Mouse (Mus musculus): Measurements from ENCODE around the gene Mia. TPM values are rescaled to one million over a fixed set of nuclear protein-coding genes. Genes with fewer than 3 reads are reported as not detected.

The Mia gene
- polyA plus RNA-seq, 1 experiment from 2014 or later, result 12.3 TPM

GRCm38 (mm10) chr7:27203730-27204449 is 22.9 kb upstream of the Mia start:
- Histone ChIP-seq H3K9ac (no peak overlapping the region), H3K27me3 (replicated peaks) (no peaks in the 10 kb centered on the region), H3K4me1 (no peaks in the 10 kb centered on the region), H3K27ac (no peak overlapping the region), H3K9me3 (no peaks in the 10 kb centered on the region), H3K36me3 (peaks cover 22% of the 10 kb centered on the region; the same call in 1 of the 2 replicates), H3K4me2 (no peak overlapping the region), H3K4me3 (replicated peaks) (no peak overlapping the region)
- 94% methylated on average over 8 of the region's 8 CpGs for WGBS
- no peak; the same call in 1 of the 2 replicates for ATAC-seq (ENCODE audit: insufficient read depth, low FRiP score, low read depth)

DNA sequence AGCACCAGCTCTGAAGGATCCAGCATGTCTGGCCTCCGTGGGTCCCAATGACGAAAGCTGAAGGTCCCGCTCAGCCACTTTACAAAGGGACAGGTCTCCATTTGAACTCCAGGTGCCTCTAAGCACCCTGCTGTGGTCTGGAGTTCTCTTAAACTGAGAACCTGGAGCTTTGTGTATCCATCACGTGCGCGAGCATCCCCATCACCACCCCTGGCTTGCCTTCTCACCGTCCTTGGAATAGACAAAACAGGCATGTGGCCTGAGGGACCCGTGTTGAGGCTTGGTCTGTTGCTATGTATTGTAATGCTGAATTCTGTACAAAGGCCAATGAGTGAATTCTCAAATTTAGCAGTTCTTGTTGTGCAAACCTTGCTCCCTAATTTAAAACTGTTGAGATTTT is 17.8 kb upstream of the Mia start:
- Histone ChIP-seq H3K27me3 (replicated peaks) (no peaks in the 10 kb centered on the region), H3K4me3 (replicated peaks) (no peak overlapping the region), H3K4me1 (peaks cover 12% of the 10 kb centered on the region; the same call in 1 of the 2 replicates), H3K36me3 (peaks cover 19% of the 10 kb centered on the region; the same call in 1 of the 2 replicates), H3K9ac (no peak overlapping the region), H3K4me2 (no peak overlapping the region), H3K9me3 (no peaks in the 10 kb centered on the region), H3K27ac (no peak overlapping the region)
- ATAC-seq (ENCODE audit: insufficient read depth, low FRiP score, low read depth), result no peak
- WGBS, result 91% methylated on average over 8 of the region's 8 CpGs

- peaks cover 23% of the 10 kb centered on the region; the same call in 1 of the 2 replicates for H3K36me3 ChIP-seq
- no peak overlapping the region for H3K4me2 ChIP-seq
- no peak overlapping the region for H3K9ac ChIP-seq
- no peaks in the 10 kb centered on the region for H3K9me3 ChIP-seq
- H3K4me3 ChIP-seq (replicated peaks), result no peak overlapping the region
- H3K27ac ChIP-seq, result no peak overlapping the region
- no peak for ATAC-seq (ENCODE audit: insufficient read depth, low FRiP score, low read depth)
- H3K27me3 ChIP-seq (replicated peaks), result no peaks in the 10 kb centered on the region
- H3K4me1 ChIP-seq, result peaks cover 17% of the 10 kb centered on the region
Observed at GRCm38 (mm10) chr7:27198355-27198754, 17.4 kb upstream of the Mia start.

- no peaks in the 10 kb centered on the region for H3K27me3 ChIP-seq (replicated peaks)
- H3K9ac ChIP-seq, result no peak overlapping the region
- H3K4me3 ChIP-seq (replicated peaks), result no peak overlapping the region
- H3K4me1 ChIP-seq, result peaks cover 18% of the 10 kb centered on the region
- peaks cover 27% of the 10 kb centered on the region; the same call in 1 of the 2 replicates for H3K36me3 ChIP-seq
- 89% methylated on average over 8 of the region's 8 CpGs for WGBS
- no peaks in the 10 kb centered on the region for H3K9me3 ChIP-seq
- no peak overlapping the region; the same call in 1 of the 2 replicates for H3K27ac ChIP-seq
- no peak for ATAC-seq (ENCODE audit: insufficient read depth, low FRiP score, low read depth)
- H3K4me2 ChIP-seq, result no peak overlapping the region
Observed at GRCm38 (mm10) chr7:27197634-27198033, 16.7 kb upstream of the Mia start.

DNA sequence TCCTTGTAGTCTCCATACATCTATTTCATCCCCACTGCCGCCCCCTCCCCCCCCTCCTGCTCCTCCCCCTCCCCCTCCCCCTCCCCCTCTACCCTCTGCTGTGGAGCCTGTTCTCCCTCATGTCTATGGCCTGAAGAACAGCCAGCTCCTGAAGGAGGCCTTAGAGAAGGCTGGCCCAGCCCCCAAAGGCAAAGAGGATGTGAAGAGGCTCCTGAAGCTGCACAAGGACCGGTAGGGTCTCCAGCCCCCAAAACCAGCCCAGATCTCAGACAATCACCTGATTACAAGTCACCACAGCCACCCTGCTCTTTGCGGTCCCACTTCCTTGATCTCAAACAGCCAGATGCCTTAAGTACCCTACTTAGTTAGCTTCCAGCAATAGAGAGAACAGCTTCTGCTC is 16.2 kb upstream of the Mia start:
- no peak overlapping the region for H3K4me2 ChIP-seq
- H3K9me3 ChIP-seq, result no peaks in the 10 kb centered on the region
- ATAC-seq (ENCODE audit: insufficient read depth, low FRiP score, low read depth), result no peak
- 77% methylated on average over 3 of the region's 3 CpGs for WGBS
- H3K27me3 ChIP-seq (replicated peaks), result no peaks in the 10 kb centered on the region
- peaks cover 18% of the 10 kb centered on the region for H3K4me1 ChIP-seq
- no peak overlapping the region for H3K4me3 ChIP-seq (replicated peaks)
- no peak overlapping the region for H3K27ac ChIP-seq
- peaks cover 27% of the 10 kb centered on the region for H3K36me3 ChIP-seq
- H3K9ac ChIP-seq, result no peak overlapping the region

DNA sequence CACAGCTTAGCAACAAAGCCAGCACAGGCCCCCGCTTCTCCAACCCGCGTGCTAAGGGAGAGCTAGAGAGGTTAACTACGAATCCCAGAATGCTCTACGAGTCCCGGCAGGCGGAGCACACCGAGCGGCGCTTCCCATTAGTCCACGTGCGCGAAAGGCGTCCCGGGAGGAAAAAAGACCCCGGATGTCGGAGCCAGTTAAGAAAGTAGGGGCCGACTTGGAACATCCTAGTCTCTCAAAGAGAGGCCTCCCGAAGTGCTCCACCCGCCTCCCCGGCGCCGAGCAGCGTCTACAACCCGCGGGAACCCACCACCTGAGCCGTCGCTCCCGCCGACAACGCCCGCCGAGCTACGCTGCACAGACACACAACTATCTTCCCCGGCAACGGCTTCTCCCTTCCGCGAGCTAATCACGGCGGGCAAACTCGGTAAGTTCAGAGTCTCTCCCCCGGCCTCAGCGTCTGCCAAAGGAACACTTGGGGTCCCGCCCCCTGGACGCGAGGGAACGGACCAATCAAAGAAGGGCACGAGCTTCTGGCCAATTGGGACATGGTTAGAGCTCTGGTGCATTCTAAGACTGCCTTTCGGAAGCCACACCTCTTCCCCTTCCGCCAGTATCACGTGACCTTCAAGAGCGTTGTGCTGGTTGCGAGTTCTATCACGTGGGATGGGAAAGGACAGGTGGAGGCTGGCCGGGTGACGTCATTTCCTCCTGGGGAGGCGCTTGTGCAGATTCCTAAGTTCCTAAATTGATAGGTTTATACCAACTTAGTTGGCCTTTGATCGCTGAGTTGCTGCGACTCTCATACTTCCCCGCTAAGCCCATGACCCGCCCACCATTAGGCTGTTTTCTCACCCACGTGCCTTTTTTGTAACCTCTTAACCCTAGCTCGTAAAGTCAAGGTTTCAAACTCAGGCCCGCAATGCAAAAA is 15.0 kb upstream of the Mia start, which contains the start of the genes BC024978 and Snrpa:
TSS of gene BC024978 (plus strand) at position 101 of the 931 bp plus-strand sequence.
TSS of gene Snrpa (minus strand) at position 591 of the 931 bp plus-strand sequence.
- 1% methylated on average over 64 of the region's 64 CpGs for WGBS
- H3K4me2 ChIP-seq, result peak within 1 kb of the TSS; percentile 75
- ATAC-seq (ENCODE audit: insufficient read depth, low FRiP score, low read depth), result peak; percentile 98
- peak within 1 kb of the TSS; percentile 100 for H3K27ac ChIP-seq
- peaks cover 18% of the 10 kb centered on the region for H3K4me1 ChIP-seq
- no peaks in the 10 kb centered on the region for H3K27me3 ChIP-seq (replicated peaks)
- no peaks in the 10 kb centered on the region for H3K9me3 ChIP-seq
- H3K36me3 ChIP-seq, result peaks cover 34% of the 10 kb centered on the region
- H3K4me3 ChIP-seq (replicated peaks), result peak within 1 kb of the TSS; percentile 96
- peak within 1 kb of the TSS; percentile 95 for H3K9ac ChIP-seq

DNA sequence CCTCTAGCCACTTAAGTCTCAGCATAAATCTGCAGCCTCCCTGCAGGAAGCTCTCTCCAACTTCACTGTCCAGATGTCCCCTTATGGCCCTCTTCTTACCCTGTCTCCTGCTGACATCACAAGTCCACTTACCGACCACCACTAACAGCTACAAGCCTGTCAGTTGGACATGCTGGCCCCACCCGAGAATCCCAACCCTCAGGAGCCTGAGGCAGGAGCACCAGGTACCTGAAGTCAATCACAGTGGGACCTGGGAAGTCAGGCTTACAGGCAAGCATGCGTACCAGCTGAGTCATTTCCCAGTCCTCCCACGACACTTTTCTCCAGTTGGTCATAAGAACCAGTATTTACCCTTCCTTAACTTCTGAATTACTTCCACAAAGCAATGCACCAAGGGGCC is 12.8 kb upstream of the Mia start:
- no peak for ATAC-seq (ENCODE audit: insufficient read depth, low FRiP score, low read depth)
- Histone ChIP-seq H3K9ac (no peak overlapping the region), H3K4me2 (peak overlapping the region; percentile 19), H3K4me3 (replicated peaks) (no peak overlapping the region), H3K27ac (no peak overlapping the region), H3K36me3 (peaks cover 54% of the 10 kb centered on the region), H3K9me3 (no peaks in the 10 kb centered on the region), H3K4me1 (peaks cover 18% of the 10 kb centered on the region), H3K27me3 (replicated peaks) (no peaks in the 10 kb centered on the region)
- 69% methylated on average over 4 of the region's 4 CpGs for WGBS

DNA sequence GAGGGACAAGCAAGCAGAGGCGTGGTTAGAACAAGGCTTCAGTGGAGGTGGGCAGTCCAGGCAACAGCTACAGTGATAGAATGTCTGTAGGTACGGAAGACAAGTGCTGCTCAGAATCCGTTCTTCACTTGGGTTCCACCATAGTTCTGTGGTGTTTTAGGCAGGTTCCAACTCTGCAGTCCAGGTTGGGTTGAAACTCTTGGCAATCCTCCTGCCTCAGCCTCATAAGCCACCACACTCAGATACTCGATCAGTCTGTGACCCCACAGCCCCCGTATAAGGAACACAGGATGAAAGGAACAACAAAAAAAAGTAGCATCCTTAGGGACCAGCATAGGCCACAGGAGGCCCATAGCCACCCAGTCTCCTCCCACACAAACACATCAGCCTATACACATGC is 11.5 kb upstream of the Mia start:
- Histone ChIP-seq H3K9ac (no peak overlapping the region), H3K27me3 (replicated peaks) (no peaks in the 10 kb centered on the region), H3K4me1 (peaks cover 18% of the 10 kb centered on the region), H3K9me3 (no peaks in the 10 kb centered on the region), H3K27ac (no peak overlapping the region), H3K36me3 (peaks cover 63% of the 10 kb centered on the region), H3K4me2 (no peak overlapping the region), H3K4me3 (replicated peaks) (no peak overlapping the region)
- 92% methylated on average over 5 of the region's 5 CpGs for WGBS
- no peak for ATAC-seq (ENCODE audit: insufficient read depth, low FRiP score, low read depth)

- Histone ChIP-seq H3K27me3 (replicated peaks) (no peaks in the 10 kb centered on the region), H3K4me2 (no peak overlapping the region), H3K27ac (no peak overlapping the region), H3K36me3 (peaks cover 83% of the 10 kb centered on the region), H3K9me3 (no peaks in the 10 kb centered on the region), H3K9ac (no peak overlapping the region), H3K4me1 (peaks cover 10% of the 10 kb centered on the region; the same call in 1 of the 2 replicates), H3K4me3 (replicated peaks) (no peak overlapping the region)
- no peak for ATAC-seq (ENCODE audit: insufficient read depth, low FRiP score, low read depth)
- 95% methylated on average over 10 of the region's 10 CpGs for WGBS
Observed at GRCm38 (mm10) chr7:27189271-27189931, 8.4 kb upstream of the Mia start.

DNA sequence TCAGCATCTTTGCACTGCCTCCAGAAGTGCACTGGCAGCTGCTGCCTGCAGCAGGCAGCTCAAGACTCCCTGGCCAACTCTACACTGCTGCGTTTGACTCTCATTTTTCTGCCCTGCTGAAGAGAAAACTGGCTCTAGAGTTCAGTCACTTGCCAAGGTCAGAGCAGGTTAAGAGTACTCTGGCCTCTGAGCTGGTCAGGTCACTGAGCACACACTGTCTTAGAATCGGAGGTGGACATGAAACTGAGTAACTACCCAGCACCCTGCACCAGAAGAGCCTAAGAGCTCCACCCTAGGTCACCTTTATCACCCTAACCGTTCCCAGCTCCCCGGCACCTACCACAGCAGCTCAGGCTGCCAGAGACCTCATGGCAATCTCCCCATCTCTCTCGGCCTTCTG is 5.0 kb upstream of the Mia start:
- no peaks in the 10 kb centered on the region for H3K4me1 ChIP-seq
- no peak overlapping the region for H3K9ac ChIP-seq
- 89% methylated on average over 5 of the region's 5 CpGs for WGBS
- peaks cover 64% of the 10 kb centered on the region for H3K36me3 ChIP-seq
- H3K4me3 ChIP-seq (replicated peaks), result no peak overlapping the region
- H3K27ac ChIP-seq, result no peak overlapping the region
- no peaks in the 10 kb centered on the region for H3K27me3 ChIP-seq (replicated peaks)
- ATAC-seq (ENCODE audit: insufficient read depth, low FRiP score, low read depth), result no peak
- no peak overlapping the region for H3K4me2 ChIP-seq
- H3K9me3 ChIP-seq, result no peaks in the 10 kb centered on the region

DNA sequence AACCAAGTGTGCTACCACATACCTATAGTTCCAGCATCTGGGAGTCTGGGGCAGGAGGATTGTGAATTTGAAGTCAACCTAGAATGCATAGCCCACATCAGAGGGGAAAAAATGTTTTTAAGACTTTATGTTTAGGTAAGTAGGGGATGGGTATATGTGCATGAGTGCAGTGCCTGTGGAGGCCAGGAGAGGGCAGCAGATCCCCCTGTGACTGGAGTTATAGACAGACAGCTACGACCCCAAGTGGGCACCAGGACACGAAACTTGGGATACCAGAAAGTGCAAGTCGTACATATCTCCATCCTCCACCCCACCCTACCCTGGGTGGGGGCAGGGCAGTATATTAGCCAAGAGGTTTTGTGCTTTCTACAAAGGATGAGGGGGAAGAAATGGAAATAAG is 4.0 kb upstream of the Mia start:
- 55% methylated on average over 3 of the region's 3 CpGs for WGBS
- H3K9ac ChIP-seq, result no peak overlapping the region
- peaks cover 54% of the 10 kb centered on the region for H3K36me3 ChIP-seq
- no peak overlapping the region for H3K4me2 ChIP-seq
- ATAC-seq (ENCODE audit: insufficient read depth, low FRiP score, low read depth), result no peak
- H3K4me1 ChIP-seq, result no peaks in the 10 kb centered on the region
- H3K4me3 ChIP-seq (replicated peaks), result no peak overlapping the region
- H3K27me3 ChIP-seq (replicated peaks), result no peaks in the 10 kb centered on the region
- H3K9me3 ChIP-seq, result no peaks in the 10 kb centered on the region
- no peak overlapping the region for H3K27ac ChIP-seq

Data from stomach, embryonic 15.5 days (tissue).